Mouse (Mus musculus): Measurements from ENCODE around the gene Papss2. TPM values are rescaled to one million over a fixed set of nuclear protein-coding genes. Genes with fewer than 3 reads are reported as not detected.
A peak's percentile ranks its signal among the peaks of the same experiment; 100 is the strongest.

The Papss2 gene
- total and polyA plus RNA-seq, 2 experiments, result 75.1 to 223 TPM

DNA sequence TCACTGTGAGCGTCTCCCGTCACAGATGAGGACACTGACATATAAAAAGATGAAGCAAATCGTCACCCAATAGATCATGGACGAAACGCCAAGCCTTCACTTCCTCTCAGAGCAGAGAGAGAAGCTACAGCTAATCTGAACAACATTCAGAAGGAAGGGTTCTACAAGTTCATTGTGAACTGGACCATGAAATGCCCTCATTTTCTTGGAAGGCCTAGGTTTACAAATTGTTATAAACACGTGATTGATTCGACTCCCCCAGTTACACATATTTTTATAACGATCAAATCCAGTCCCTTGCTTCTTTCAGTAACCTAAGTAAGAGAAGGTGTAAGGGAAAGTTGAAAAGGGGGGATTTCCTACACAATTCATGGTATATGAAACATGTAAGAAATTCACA is 11.4 kb downstream of the Papss2 start:
- Histone ChIP-seq H3K27ac (replicated peaks; ENCODE audit: insufficient read depth, low read depth, low read length) (no peak overlapping the region), H3K4me1 (ENCODE audit: control insufficient read depth, insufficient read depth, low read length) (peaks cover 13% of the 10 kb centered on the region), H3K79me2 (ENCODE audit: control insufficient read depth, insufficient read depth, low read length) (no peaks in the 10 kb centered on the region; the same call in 1 of the 2 replicates), H3K4me3 (ENCODE audit: insufficient read depth, low read depth, low read length) (no peak overlapping the region), H3K9ac (ENCODE audit: low read depth, low read length) (no peak overlapping the region), H3K27me3 (ENCODE audit: control insufficient read depth, insufficient read depth, low read length) (no peaks in the 10 kb centered on the region), H3K36me3 (ENCODE audit: control insufficient read depth, insufficient read depth, low read length) (no peaks in the 10 kb centered on the region)
- DNase-seq (ENCODE audit: extremely low read depth, low read depth, low spot score), result no peak
- no peak for TF ChIP-seq POLR2A (IDR thresholded peaks at IDR 0.05; ENCODE audit: extremely low read depth, insufficient read depth, low read length)
- TF ChIP-seq CTCF (IDR thresholded peaks at IDR 0.05; ENCODE audit: low read depth, low read length), result no peak
- 79% methylated on average over 8 of the region's 8 CpGs for WGBS

DNA sequence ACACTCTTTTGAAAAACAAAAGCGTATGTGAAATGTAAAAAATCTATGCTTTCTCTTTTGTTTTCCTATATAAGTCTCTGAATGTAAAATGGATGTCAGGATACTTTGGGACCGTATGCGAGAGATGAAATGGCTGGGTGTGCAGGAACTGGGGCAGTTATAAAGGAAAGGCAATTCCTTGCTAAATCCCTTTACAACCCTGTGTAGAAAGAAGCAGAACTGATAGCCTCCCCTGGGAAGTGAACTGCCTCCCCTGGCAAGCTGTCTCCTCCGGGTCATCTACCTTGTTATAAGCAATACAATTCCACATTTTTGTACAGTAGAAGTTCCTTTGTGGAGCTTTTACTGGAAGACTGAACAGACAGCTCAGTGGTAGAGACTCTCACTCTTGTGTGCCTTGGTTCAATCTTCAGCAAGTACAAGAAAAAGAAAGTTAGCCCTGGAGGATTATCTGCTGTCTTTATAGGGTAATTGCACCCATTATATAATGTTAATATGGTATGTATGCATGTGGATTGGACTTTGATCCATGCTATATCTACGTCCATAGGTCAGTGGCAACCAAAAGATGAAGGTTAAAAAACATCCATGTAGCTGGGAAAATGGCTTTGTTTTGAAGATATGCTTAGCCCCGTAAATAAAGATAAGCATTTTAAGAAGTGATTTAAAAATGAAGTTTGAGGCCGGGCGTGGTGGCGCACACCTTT is 15.9 kb downstream of the Papss2 start:
- no peak for TF ChIP-seq POLR2A (IDR thresholded peaks at IDR 0.05; ENCODE audit: extremely low read depth, insufficient read depth, low read length)
- no peak for TF ChIP-seq CTCF (IDR thresholded peaks at IDR 0.05; ENCODE audit: low read depth, low read length)
- WGBS, result 90% methylated on average over 9 of the region's 9 CpGs
- no peak overlapping the region for H3K27ac ChIP-seq (replicated peaks; ENCODE audit: insufficient read depth, low read depth, low read length)

DNA sequence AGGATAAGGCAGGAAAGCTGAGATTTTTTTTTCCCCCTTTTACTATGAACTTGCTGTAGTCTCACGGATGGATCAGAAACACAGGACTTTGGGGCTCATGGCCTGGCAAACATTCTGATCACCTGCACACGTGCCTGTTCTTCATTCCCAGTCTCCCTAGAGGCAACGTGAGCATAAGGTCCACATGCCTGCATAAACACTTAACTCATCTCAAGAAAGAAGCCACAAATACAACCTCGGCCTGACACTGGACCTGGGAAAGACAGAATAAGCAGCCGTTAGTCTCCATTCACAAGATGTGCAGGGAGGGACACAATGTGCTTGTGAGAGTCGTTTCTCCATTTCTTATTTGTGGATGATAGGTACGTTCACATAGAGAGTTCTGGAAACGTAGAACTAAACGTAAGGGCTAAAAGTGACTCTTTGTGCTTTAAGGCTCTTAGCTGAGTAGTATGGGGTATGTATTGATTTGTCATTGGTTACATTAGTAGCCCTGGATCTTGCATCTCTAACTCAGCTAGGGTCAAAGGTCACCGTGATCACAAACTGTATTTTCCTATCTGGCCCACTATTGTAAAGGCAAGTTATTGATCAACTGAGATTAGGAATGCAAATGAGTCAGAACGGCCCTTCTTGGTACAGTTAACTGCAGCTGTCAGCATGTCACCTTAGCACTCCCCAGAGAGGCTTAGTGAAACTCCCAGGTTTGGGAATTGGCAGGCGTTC is 18.6 kb downstream of the Papss2 start:
- 30% methylated on average over 12 of the region's 12 CpGs for WGBS
- peak overlapping the region; percentile 38; the same call in 1 of the 2 replicates for H3K9ac ChIP-seq (ENCODE audit: low read depth, low read length)
- H3K4me1 ChIP-seq (ENCODE audit: control insufficient read depth, insufficient read depth, low read length), result peaks cover 12% of the 10 kb centered on the region; the same call in 1 of the 2 replicates
- peak; percentile 93 for DNase-seq (ENCODE audit: extremely low read depth, low read depth, low spot score)
- H3K27me3 ChIP-seq (ENCODE audit: control insufficient read depth, insufficient read depth, low read length), result no peaks in the 10 kb centered on the region
- H3K36me3 ChIP-seq (ENCODE audit: control insufficient read depth, insufficient read depth, low read length), result no peaks in the 10 kb centered on the region
- no peak overlapping the region for H3K4me3 ChIP-seq (ENCODE audit: insufficient read depth, low read depth, low read length)
- H3K27ac ChIP-seq (replicated peaks; ENCODE audit: insufficient read depth, low read depth, low read length), result peak overlapping the region; percentile 41
- peaks cover 6% of the 10 kb centered on the region; the same call in 1 of the 2 replicates for H3K79me2 ChIP-seq (ENCODE audit: control insufficient read depth, insufficient read depth, low read length)
- TF ChIP-seq CTCF (IDR thresholded peaks at IDR 0.05; ENCODE audit: low read depth, low read length) (no peak), POLR2A (IDR thresholded peaks at IDR 0.05; ENCODE audit: extremely low read depth, insufficient read depth, low read length) (no peak)

More for the DNA sequence above, 15.9 kb downstream of the Papss2 start:
- Histone ChIP-seq H3K36me3 (ENCODE audit: control insufficient read depth, insufficient read depth, low read length) (no peaks in the 10 kb centered on the region), H3K9ac (ENCODE audit: low read depth, low read length) (no peak overlapping the region), H3K79me2 (ENCODE audit: control insufficient read depth, insufficient read depth, low read length) (peaks cover 6% of the 10 kb centered on the region; the same call in 1 of the 2 replicates), H3K4me3 (ENCODE audit: insufficient read depth, low read depth, low read length) (no peak overlapping the region), H3K4me1 (ENCODE audit: control insufficient read depth, insufficient read depth, low read length) (peaks cover 12% of the 10 kb centered on the region), H3K27me3 (ENCODE audit: control insufficient read depth, insufficient read depth, low read length) (no peaks in the 10 kb centered on the region)
- DNase-seq (ENCODE audit: extremely low read depth, low read depth, low spot score), result no peak

DNA sequence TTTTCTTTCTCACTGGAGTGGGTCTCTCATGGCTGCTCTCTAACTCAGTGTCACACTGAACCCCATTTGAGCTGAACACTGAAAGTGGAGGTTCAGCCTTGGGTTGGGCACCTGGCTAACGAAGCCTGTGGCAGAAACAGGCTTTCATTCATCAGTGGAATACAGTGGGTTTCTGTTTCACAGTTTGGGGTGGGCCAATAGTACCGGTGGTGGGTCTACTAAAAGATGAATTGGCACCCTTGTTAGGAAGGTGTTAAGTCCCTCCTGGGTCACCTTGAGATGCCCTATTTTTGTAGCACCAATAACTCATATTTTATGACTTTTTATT is 19.1 kb downstream of the Papss2 start:
- Histone ChIP-seq H3K9ac (ENCODE audit: low read depth, low read length) (peak overlapping the region; percentile 38), H3K27ac (replicated peaks; ENCODE audit: insufficient read depth, low read depth, low read length) (peak overlapping the region; percentile 41), H3K4me3 (ENCODE audit: insufficient read depth, low read depth, low read length) (no peak overlapping the region), H3K27me3 (ENCODE audit: control insufficient read depth, insufficient read depth, low read length) (no peaks in the 10 kb centered on the region), H3K79me2 (ENCODE audit: control insufficient read depth, insufficient read depth, low read length) (peaks cover 6% of the 10 kb centered on the region; the same call in 1 of the 2 replicates), H3K36me3 (ENCODE audit: control insufficient read depth, insufficient read depth, low read length) (no peaks in the 10 kb centered on the region), H3K4me1 (ENCODE audit: control insufficient read depth, insufficient read depth, low read length) (peaks cover 14% of the 10 kb centered on the region)
- no peak for DNase-seq (ENCODE audit: extremely low read depth, low read depth, low spot score)
- no peak for TF ChIP-seq CTCF (IDR thresholded peaks at IDR 0.05; ENCODE audit: low read depth, low read length)
- TF ChIP-seq POLR2A (IDR thresholded peaks at IDR 0.05; ENCODE audit: extremely low read depth, insufficient read depth, low read length), result no peak
- WGBS, result 65% methylated on average over 2 of the region's 2 CpGs

DNA sequence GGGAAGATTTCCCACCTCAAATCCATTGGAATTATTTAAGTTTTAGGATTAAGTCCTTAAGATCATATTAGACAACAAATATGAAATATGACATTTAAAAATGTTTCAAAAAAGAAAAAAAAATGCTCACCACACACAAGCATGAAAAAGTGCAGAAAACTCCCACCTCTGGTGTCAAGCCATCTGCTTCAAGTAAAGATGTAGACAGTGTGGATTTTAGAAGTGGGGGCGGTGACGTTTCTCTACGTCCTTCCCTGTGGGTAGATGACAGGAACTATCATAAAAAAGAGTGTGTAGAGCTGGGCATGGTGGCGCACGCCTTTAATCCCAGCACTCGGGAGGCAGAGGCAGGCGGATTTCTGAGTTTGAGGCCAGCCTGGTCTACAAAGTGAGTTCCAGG is 21.1 kb downstream of the Papss2 start:
- Histone ChIP-seq H3K4me3 (ENCODE audit: insufficient read depth, low read depth, low read length) (no peak overlapping the region), H3K4me1 (ENCODE audit: control insufficient read depth, insufficient read depth, low read length) (peaks cover 19% of the 10 kb centered on the region), H3K9ac (ENCODE audit: low read depth, low read length) (no peak overlapping the region), H3K27me3 (ENCODE audit: control insufficient read depth, insufficient read depth, low read length) (no peaks in the 10 kb centered on the region), H3K79me2 (ENCODE audit: control insufficient read depth, insufficient read depth, low read length) (peaks cover 6% of the 10 kb centered on the region; the same call in 1 of the 2 replicates), H3K27ac (replicated peaks; ENCODE audit: insufficient read depth, low read depth, low read length) (no peak overlapping the region), H3K36me3 (ENCODE audit: control insufficient read depth, insufficient read depth, low read length) (no peaks in the 10 kb centered on the region)
- DNase-seq (ENCODE audit: extremely low read depth, low read depth, low spot score), result no peak
- TF ChIP-seq POLR2A (IDR thresholded peaks at IDR 0.05; ENCODE audit: extremely low read depth, insufficient read depth, low read length) (no peak), CTCF (IDR thresholded peaks at IDR 0.05; ENCODE audit: low read depth, low read length) (no peak)
- 98% methylated on average over 7 of the region's 7 CpGs for WGBS

Data from liver, adult 2 months (tissue).